Mouse (Mus musculus) cerebellum, adult 18-20 months (tissue): ENCODE measurements at regions not wholly inside any gene's neighbourhood (a gene's known extent, or its start where the extent isn't known, plus 50 kb on each side); places are given as distances from the start of the nearest gene placed in this dataset.

Experiments
- DNase-seq, 2 experiments: peaks; one replicate each; pipeline ENCODE4 v3.0.0; 2021

DNA sequence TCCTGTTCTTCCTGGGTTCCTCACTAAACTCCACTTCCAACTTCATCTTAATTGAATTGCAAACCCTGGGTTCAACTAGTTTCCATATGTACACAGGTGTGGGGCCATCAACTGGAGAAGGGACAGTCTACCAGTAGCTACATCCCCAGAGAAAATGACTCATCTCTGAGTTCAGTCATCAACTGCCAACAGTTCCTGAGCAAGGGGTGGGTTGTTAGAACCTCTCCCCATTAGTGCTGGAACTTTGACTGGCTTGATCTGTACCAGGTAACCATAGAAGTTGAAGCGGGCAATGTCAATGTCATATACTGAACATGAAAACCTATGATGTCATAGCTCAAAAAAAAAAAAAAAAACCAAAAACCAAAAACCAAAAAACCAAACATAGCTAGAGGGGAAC, 69.8 kb downstream of the Gm21750 start:
- DNase-seq = no peak

GRCm38 (mm10) chr14:73732161-73732560, 71.1 kb downstream of the Gm21750 start:
- DNase-seq = peak in 1 of 2 experiments; percentile 1

DNA sequence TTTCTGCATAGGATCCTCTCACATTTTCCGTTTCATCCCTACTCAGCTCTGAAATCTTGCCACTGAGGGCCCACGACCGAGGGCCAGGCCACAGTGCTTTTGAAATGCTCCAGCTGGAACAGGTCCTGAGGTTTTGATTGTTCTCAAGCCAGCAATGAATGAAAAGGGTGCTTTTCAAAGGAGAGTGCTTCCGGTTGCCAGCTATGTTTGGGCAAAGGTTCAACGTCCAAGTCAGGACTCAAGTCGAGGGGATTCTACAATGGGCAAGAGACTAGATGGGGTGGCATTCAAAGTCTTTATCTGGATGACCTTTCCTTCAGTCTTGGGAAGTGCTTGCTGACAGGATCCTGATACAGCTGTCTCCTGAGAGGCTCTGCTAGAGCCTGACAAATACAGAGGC, 89.8 kb downstream of the Gm21750 start:
- DNase-seq = no peak

DNA sequence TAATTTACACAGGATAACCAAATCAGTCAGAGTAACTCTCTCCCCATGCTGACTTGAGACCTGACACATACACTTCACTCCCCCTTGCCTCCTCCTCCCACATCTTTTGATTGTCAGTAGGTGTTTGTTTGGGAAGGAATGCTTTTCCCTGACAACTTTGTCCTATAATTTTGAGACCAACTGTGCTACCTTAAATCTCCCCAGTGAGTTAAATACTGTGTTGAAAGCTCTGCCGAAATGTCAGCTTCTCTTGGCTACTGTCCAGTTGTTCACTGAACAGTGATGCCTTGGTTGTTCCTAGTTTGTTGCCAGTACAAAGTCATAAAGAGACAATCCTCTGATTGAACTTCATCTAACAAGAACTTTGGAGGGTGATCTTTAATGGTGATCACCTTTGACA, 99.0 kb downstream of the Gm21750 start:
- no peak for DNase-seq

- DNase-seq = no peak
These were observed 111.9 kb downstream of the Gm21750 start for GRCm38 (mm10) chr14:73772964-73773363.

DNA sequence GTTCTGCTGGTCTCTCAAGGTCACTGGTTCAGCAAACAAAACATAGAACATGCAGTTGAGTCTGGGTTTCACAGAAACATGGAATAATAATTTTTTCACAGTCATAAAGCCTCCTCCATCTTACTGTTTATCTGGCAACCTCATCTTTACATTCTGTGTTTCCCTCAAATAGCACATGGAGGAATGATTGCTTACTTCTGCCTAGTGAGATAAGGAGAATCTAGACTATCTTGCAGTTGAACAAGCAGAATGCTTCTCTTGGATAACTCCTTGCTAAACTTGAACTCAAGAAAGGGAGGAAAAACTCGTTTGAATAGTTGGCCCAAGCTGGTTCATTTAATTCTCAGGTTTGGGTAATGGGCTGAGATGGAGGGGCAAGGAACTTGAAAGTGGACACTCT, 112.8 kb downstream of the Gm21750 start:
- no peak for DNase-seq

DNA sequence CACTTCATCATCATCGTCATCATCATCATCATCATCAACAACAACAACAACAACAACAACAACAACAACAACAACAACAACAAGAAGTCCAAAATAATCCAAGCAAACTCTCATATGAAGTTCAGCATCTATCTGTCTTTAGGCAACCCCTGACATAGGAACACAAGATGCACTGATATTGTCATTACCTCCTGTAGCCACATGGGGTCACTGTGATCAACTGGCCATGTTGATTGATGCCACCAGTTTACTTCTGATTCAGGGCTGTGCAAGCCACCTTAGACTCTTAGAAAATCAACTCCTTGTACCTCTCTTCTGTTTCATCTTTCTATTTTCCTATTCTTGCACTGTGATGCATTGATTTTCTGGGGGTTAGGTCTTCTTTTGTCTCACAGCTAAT, 115.0 kb downstream of the Gm21750 start:
- peak; percentile 23 to 25 for DNase-seq

DNA sequence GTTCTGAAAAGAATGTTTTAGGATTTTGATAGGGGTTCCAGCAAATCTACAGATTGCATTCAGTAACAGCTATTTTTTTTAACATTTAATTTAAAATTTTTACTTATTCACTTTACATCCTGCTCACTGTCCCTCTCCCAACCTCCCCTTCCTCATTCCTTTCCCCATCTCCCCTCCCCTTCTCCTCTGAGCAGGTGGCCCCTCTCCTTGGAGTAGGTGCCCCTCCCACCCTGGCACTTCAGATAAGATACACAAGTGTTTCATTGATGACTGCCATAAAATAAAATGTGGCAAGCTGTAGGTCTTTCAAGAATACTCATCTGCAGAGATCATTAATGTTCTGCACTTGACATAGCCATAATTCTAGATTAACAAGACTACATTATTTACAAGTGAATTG, 146.1 kb downstream of the Gm21750 start:
- no peak for DNase-seq

DNA sequence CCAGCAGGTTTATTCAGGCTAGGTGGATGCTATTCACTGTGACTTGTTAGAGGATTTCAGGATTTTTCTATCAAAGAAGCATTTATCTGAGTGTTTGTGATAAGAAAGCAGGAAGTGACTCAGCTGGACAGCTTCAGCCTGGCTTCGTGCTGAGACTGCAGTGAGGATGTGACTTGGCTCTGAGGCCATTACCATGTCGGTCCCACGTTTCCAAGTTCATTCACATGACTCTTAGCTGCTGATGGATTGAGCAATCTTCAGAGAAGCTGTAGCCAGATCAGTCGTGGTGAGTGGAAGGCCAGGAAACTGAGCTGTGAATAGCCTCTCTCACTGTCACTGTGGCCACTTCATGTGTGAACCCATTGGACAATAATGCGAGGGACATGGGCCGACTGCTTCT, 177.9 kb downstream of the Gm21750 start:
- no peak for DNase-seq

DNA sequence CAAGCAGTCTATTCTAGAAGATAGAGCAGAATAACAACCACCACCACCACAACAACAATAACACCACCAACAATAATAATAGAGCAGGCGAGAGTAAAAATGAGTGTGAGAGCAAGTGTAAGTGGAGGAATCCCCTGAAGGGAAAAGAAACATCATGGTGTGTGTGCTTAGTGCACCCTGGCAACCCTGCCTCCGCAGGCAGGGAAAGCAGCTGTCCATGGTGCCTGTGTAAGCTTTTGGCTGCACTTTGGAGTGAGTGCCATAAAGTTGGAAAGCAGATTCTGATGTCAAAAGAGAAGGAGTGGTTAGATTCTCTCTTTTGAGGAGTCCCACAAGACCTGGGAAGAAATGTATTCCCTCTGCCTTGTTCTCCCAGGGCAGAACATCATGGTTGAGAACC, 200.8 kb downstream of the Gm21750 start:
- no peak for DNase-seq

DNA sequence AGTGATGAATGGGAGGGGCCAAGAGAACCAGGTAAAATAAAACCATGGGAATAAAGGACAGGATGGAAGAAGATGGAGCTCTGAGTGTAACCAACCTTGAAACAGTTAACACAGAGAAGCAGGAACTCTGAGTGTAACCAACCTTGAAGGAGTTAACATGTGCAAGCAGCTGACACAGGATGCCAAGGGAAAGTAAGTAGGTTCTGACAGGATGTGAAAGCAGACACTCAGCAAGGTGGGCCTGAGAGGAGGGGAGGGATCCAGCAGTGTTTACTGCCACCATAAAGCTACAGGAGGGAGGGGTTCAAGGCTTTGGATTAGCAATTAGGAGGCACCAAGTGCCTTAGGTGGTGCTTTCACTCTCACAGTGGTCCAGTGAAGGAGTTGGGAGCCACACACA, 213.3 kb downstream of the Gm21750 start:
- no peak for DNase-seq

GRCm38 (mm10) chr14:73875916-73876315, 214.9 kb downstream of the Gm21750 start:
- DNase-seq = no peak

DNA sequence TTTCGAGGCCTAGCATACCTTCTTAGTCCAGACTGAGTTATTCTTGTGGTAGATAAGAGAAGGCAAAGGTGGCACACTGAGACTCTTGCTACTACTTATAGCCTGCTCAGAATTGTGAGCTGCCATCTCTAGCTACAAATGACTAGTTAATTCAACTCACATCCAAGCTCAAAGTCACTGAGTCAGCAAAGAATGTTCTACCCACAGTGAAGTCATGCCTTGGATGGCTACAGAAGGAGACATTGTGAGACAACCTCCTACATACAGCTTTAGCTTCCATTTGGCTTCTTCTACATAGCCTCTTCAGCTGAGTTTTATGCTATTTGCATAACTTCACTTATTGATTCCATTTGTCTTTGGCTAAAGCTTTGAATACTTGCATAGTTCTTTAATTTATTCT, 217.2 kb downstream of the Gm21750 start:
- no peak for DNase-seq

DNA sequence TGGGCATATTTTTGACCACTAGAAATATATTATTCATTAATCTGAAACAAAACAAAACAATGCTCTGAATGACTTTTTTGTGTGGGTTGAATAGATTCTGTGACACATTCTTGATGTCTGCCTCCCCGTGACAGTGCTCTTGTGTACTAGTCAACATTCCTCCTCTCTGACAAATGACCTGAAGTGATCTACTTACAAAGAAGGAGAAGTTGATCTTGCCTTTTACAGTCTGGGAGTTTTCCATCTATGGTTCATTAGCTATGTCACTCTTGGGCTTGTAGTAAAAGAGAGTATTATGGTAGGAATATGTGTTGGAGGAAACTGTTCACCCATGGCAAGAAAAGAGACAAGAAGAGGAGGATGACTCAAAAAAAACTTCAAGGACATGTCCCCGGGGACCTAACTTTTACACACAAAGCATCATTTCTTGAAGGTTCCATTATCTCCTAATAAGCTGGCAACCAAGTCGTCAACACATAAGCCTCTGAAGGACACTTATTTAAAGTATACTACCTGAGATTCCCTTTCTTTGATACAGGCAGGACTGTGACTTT, 217.9 kb downstream of the Gm21750 start:
- DNase-seq = no peak

- no peak for DNase-seq
These were observed 230.4 kb downstream of the Gm21750 start for GRCm38 (mm10) chr14:73891451-73891850.

DNA sequence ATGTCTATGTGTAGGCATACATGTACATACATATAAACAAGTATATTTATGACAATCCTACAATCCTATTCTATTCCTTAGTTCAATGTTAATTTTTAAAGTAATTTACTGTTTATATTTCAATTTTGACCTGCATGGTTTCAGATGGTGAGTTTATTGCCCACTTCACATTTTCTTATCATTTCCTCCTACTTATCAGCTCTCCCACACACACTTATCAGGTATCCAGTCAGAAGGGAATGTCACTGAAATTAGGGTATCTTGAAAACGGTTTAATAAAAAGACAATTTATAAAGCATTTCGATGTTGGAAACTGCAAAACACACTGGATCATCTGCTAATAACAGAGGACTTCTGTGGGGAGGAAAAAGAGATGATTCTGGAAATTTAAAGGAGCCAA, 233.8 kb downstream of the Gm21750 start:
- DNase-seq = no peak

DNA sequence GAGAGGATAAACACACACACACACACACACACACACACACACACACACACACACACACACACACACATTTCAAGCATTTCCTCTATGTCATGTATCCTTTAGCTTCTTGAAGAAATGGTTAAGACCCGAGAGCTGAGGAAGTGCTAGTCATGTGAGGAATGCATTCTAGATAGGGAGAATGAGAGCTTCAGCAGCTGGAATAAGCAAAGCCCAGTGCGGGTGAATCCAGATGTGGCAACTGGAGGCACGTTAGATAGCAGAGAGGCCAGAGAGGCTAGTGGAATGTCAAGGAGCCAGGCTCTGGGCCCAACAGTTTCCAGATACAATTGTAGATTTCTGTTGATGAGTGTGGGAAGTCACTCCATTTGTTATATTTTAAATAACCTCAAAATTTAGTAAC, 234.2 kb downstream of the Gm21750 start:
- no peak for DNase-seq

DNA sequence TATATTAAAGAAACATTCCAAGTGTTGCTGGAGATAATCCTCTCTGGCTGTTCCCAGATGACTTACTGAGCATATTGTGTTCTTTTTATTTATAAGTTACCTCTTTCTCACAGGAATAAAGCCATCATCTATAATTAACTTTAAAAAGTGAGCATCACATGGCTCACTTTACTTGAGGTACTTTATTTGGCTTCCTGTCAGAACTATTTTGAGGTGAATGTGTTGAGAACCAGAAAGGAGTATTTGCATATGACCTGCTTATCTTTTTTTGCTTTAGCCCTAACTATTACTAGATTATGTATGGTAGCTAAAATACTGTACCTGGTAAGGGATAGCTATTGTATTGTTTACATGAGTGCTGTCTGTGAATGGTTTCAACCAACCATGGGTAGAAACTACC, 238.1 kb downstream of the Gm21750 start:
- no peak for DNase-seq

DNA sequence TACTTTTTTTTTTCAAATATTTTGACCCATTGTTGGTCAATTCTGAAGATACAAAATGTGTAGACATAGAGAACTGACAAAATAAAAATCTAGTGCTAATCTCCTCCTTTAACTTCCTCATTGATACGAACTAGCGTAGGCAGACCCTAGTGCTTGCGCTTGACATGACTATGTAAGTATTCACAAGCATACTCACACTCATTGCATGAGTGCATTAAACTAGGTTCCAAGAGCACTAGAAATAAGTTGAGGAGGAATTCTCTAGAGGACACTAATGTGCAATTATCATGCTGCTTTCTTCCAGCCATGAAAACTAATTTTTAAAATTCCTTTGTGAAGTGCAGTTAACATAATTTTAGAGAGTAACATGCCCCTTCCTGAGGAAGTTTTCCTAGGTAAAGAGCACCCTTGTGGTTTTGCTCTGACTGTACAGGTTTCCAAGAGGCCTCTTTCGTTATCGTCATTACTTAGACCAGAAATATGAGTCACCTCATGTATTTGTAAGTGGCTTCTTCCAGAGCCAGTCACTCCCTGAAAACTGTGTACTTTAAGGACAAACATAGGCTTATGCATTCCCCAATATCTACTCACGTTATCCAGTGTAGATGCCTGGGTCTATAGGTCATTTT, 241.2 kb downstream of the Gm21750 start:
- no peak for DNase-seq

DNA sequence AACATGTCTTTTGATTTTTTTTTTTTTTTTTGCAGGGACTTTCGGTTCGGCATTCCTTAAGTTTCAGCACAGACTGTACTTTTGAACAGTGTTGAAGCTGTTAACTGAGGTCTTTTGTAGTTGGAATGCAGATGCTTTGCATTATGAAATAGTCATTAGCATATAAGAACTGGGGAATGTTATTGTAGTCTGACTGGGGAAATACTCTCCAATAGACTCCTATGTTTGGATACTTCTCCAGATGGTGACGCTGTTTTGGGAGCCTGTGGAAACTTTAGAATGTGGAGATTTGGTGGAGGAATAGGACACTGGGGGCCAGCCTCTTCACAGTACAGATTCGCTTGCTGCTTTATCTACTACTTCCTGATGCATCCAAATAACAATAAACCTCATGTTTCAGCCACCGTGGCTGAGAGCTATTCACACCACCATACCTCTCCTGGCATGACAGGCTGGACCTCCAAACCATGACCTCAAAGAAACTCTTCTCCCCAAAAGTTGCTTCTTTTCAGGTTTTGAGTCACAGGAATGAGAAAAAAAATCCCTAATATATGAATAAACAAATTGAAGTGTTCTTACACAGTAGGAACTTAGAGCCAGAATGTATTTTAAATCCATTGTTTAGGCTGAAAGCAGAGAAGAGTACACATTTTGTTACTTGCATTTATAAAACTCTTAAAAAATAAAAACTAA, 252.9 kb downstream of the Gm21750 start:
- no peak for DNase-seq

- no peak for DNase-seq
These were observed 255.0 kb downstream of the Gm21750 start for GRCm38 (mm10) chr14:73915990-73916389.

- DNase-seq = no peak
These were observed 270.1 kb downstream of the Gm21750 start for GRCm38 (mm10) chr14:73931095-73931494.

GRCm38 (mm10) chr14:73947316-73947715, 286.3 kb downstream of the Gm21750 start:
- no peak for DNase-seq

DNA sequence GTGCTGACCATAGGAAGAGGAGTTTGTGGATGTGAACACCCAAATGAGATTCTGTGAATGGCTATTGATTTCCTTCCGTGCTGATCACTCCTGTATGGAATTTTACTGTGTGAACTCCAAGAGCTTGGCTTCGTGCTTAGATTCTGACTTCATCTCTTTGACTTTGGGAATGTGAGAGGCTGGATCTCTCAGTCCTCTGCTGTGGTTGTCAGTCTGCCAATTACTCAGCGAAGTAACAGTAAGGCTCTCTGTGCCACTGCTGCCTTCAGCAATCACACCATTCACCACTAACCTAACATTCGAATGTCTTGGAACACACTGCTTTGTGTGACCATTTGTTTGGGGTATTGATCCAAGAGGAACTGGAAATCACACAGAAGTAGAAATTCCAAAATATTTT, 291.5 kb downstream of the Gm21750 start:
- DNase-seq = no peak

- no peak for DNase-seq
These were observed 317.7 kb downstream of the Gm21750 start for GRCm38 (mm10) chr14:73978694-73979093.
